Mouse (Mus musculus) retina, adult 2 months (tissue): ENCODE measurements around the gene Nup214.

Source experiments
- DNase-seq: peaks from one replicate; pipeline ENCODE4 v3.0.0-alpha.2; 2012; ENCODE audit warnings: low read depth, low spot score

The Nup214 gene

GRCm38 (mm10) chr2:32068811-32069607 lies 94.8 kb downstream of the Nup214 start:
- no peak for DNase-seq

- no peak for DNase-seq
Observed at GRCm38 (mm10) chr2:32070747-32071146, 96.5 kb downstream of the Nup214 start.

GRCm38 (mm10) chr2:32074404-32074803 lies 100.2 kb downstream of the Nup214 start:
- DNase-seq: no peak

GRCm38 (mm10) chr2:32075368-32075767 lies 101.1 kb downstream of the Nup214 start:
- no peak for DNase-seq

GRCm38 (mm10) chr2:32077744-32078143 lies 103.5 kb downstream of the Nup214 start:
- DNase-seq: no peak

GRCm38 (mm10) chr2:32078522-32078921 lies 104.3 kb downstream of the Nup214 start:
- no peak for DNase-seq

- DNase-seq: no peak
Observed at GRCm38 (mm10) chr2:32079191-32079725, 105.0 kb downstream of the Nup214 start.

- DNase-seq: no peak
Observed at GRCm38 (mm10) chr2:32080681-32081080, 106.4 kb downstream of the Nup214 start.

GRCm38 (mm10) chr2:32081296-32081929 lies 107.2 kb downstream of the Nup214 start:
- DNase-seq: no peak

- DNase-seq: no peak
Observed at GRCm38 (mm10) chr2:32082229-32082628, 108.0 kb downstream of the Nup214 start.

GRCm38 (mm10) chr2:32083159-32084011 lies 109.1 kb downstream of the Nup214 start:
- no peak for DNase-seq

- no peak for DNase-seq
Observed at GRCm38 (mm10) chr2:32084111-32084871, 110.1 kb downstream of the Nup214 start, which contains the start of gene Fam78a. Gene Fam78a, minus strand, starts transcription at chr2:32084857.

- no peak for DNase-seq
Observed at GRCm38 (mm10) chr2:32084872-32085199, 110.6 kb downstream of the Nup214 start.

GRCm38 (mm10) chr2:32085231-32085630 lies 111.0 kb downstream of the Nup214 start:
- no peak for DNase-seq

- DNase-seq: no peak
Observed at GRCm38 (mm10) chr2:32087606-32088005, 113.4 kb downstream of the Nup214 start.

- DNase-seq: no peak
Observed at GRCm38 (mm10) chr2:32088372-32088981, 114.2 kb downstream of the Nup214 start.

GRCm38 (mm10) chr2:32089606-32090005 lies 115.4 kb downstream of the Nup214 start:
- DNase-seq: no peak

- DNase-seq: no peak
Observed at GRCm38 (mm10) chr2:32090145-32090544, 115.9 kb downstream of the Nup214 start.

GRCm38 (mm10) chr2:32091956-32092355 lies 117.7 kb downstream of the Nup214 start:
- DNase-seq: no peak

GRCm38 (mm10) chr2:32094001-32094707 lies 119.9 kb downstream of the Nup214 start:
- no peak for DNase-seq
